Mouse (Mus musculus) kidney, embryonic 15.5 days (tissue): Measurements from ENCODE around the gene Abca13. TPM values are rescaled to one million over a fixed set of nuclear protein-coding genes. Genes with fewer than 3 reads are reported as not detected.

ENCODE experiments used
- ATAC-seq: fragments of 200-750 bp; cut with Nextera tagmentation; replicated peaks from 2 replicates; pipeline ENCODE4 v1.8.0; 2017; ENCODE audit warnings: moderate TSS enrichment; ENCODE audit not compliant: low FRiP score
- H3K27ac ChIP-seq: fragments of 300-500 bp; sonication (generic); 2 replicates; pipeline ENCODE4 v1.5.1; 2015; ENCODE audit warnings: mild to moderate bottlenecking, inconsistent platforms
- H3K27me3 ChIP-seq: fragments of 300-500 bp; sonication (generic); 2 replicates; pipeline ENCODE4 v1.6.1; 2015; ENCODE audit warnings: inconsistent platforms
- H3K36me3 ChIP-seq: fragments of 300-500 bp; sonication (generic); 2 replicates; pipeline ENCODE4 v1.6.1; 2015; ENCODE audit warnings: inconsistent platforms
- H3K4me1 ChIP-seq: fragments of 300-500 bp; sonication (generic); 2 replicates; pipeline ENCODE4 v1.6.1; 2015; ENCODE audit warnings: inconsistent platforms
- H3K4me2 ChIP-seq: fragments of 300-500 bp; sonication (generic); 2 replicates; pipeline ENCODE4 v1.6.1; 2015; ENCODE audit warnings: moderate library complexity, mild to moderate bottlenecking, inconsistent platforms
- H3K4me3 ChIP-seq: fragments of 300-500 bp; sonication (generic); replicated peaks from 2 replicates; pipeline ENCODE4 v1.5.1; 2015; ENCODE audit warnings: mild to moderate bottlenecking, inconsistent platforms
- H3K9ac ChIP-seq: fragments of 300-500 bp; sonication (generic); 2 replicates; pipeline ENCODE4 v1.6.1; 2015; ENCODE audit warnings: mild to moderate bottlenecking, inconsistent platforms
- H3K9me3 ChIP-seq: fragments of 300-500 bp; sonication (generic); replicated peaks from 2 replicates; pipeline ENCODE4 v1.6.1; 2016; ENCODE audit warnings: inconsistent platforms
- WGBS: fragments of 180-500 bp; shearing (Covaris S2); methylation state at CpG from one replicate; pipeline ENCODE4 v1.1.7; 2015; ENCODE audit warnings: mixed read lengths; 5-methylcytosine and 5-hydroxymethylcytosine counted together
- polyA plus RNA-seq: library from polyadenylated mRNA; unstranded; fragments of >200 nt; fragmentation: Nextera tagmentation; extraction: Ambion mirVana; gene quantifications from 2 replicates; pipeline ENCODE4 v1.2.1, GENCODE M21; 2015

Gene Abca13
- polyA plus RNA-seq, 1 experiment from 2014 or later = 0.16 TPM

DNA sequence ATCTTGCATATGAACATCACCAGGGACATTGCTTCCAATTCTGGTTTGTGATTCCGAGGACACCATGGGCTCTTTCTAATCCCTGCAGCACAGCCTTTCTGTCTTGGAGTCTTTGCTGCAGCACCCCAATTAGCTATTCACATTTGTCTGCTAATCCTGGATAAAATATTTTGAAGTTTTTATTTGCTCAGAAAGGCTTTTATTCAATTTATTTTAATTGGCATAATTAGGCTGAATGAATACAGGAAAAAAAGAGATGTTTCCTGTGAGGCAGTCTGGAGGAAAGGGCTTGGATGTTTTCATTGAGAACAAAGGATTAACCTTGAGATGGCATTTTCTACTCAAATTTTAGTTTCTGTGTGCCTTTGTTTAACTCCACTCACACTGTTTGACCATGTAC lies 428.2 kb downstream of the Abca13 start:
- no peak overlapping the region for H3K27ac ChIP-seq
- 79% methylated on average over 1 of the region's 1 CpGs for WGBS
- H3K9ac ChIP-seq = no peak overlapping the region
- H3K36me3 ChIP-seq = no peaks in the 10 kb centered on the region
- no peaks in the 10 kb centered on the region for H3K27me3 ChIP-seq
- H3K4me2 ChIP-seq = no peak overlapping the region
- ATAC-seq = no peak
- H3K4me3 ChIP-seq = no peak overlapping the region
- no peaks in the 10 kb centered on the region for H3K9me3 ChIP-seq
- no peaks in the 10 kb centered on the region for H3K4me1 ChIP-seq

DNA sequence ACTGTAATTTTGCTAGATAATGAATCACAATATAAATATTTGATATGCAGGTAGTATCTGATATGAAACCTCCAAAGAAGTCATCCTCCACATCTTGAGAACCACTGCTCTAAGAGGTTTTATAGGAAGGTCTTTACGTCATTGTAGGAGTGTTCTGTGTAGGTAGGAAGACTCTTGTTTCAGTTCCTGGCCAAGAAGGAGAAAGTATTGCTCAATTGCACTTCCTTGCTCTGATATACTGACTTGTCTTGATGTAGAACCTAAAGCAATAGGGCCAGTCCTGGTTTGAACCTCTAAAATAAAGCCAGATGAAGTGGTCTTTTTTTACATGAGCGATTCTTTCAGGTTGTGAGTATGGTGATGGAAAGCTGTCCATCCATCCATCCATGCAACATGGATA lies 431.1 kb downstream of the Abca13 start:
- H3K27ac ChIP-seq = no peak overlapping the region
- no peak overlapping the region for H3K9ac ChIP-seq
- no peak overlapping the region for H3K4me2 ChIP-seq
- whole genome bisulfite sequencing = 88% methylated on average over 2 of the region's 2 CpGs
- H3K4me3 ChIP-seq = no peak overlapping the region
- H3K9me3 ChIP-seq = no peaks in the 10 kb centered on the region
- H3K27me3 ChIP-seq = no peaks in the 10 kb centered on the region
- H3K4me1 ChIP-seq = no peaks in the 10 kb centered on the region
- no peak for ATAC-seq
- no peaks in the 10 kb centered on the region for H3K36me3 ChIP-seq

DNA sequence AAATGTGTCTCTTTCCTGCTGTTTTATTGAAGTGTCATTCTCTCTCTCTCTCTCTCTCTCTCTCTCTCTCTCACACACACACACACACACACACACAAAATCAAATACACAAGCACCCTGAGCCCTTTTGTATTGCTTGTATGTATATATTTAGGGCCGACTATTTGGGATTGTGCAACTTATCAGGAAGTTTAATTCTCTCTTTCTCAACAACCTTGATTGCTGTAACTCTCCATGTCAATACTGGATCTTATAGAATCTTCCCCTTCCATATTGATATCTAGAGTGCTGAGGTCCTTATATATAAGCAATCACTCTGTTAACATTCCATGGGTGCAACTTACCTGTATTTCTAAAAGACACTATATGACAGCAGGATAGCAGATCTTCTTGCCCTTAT lies 433.0 kb downstream of the Abca13 start:
- H3K4me2 ChIP-seq = no peak overlapping the region
- H3K27ac ChIP-seq = no peak overlapping the region
- 78% methylated on average over 1 of the region's 1 CpGs for WGBS
- no peaks in the 10 kb centered on the region for H3K27me3 ChIP-seq
- ATAC-seq = no peak
- H3K4me3 ChIP-seq = no peak overlapping the region
- no peaks in the 10 kb centered on the region for H3K4me1 ChIP-seq
- H3K36me3 ChIP-seq = no peaks in the 10 kb centered on the region
- H3K9me3 ChIP-seq = no peaks in the 10 kb centered on the region
- no peak overlapping the region for H3K9ac ChIP-seq

DNA sequence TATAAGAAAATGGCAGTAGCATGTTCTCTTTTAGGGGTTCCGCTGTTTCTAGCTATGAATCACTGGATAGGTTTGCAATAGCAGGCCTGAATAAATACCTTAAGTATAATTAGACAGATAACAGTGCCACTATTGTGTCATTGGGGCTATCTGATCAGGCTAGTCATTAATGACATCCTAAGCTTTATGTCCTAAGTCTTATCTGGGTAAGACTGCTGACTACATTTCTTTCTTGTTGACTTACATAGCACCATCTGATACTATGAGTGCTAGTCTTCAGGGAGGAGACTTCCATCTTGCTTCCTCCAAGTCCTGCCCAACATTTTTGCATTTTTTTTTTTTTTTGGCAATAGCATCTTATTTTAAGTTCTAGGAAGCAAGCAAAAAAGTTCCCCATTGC lies 434.1 kb downstream of the Abca13 start:
- Histone ChIP-seq H3K4me3 (no peak overlapping the region), H3K27ac (no peak overlapping the region), H3K27me3 (no peaks in the 10 kb centered on the region), H3K9ac (no peak overlapping the region), H3K36me3 (no peaks in the 10 kb centered on the region), H3K9me3 (no peaks in the 10 kb centered on the region), H3K4me2 (no peak overlapping the region), H3K4me1 (no peaks in the 10 kb centered on the region)
- ATAC-seq = no peak
- 95% methylated on average over 1 of the region's 1 CpGs for WGBS

DNA sequence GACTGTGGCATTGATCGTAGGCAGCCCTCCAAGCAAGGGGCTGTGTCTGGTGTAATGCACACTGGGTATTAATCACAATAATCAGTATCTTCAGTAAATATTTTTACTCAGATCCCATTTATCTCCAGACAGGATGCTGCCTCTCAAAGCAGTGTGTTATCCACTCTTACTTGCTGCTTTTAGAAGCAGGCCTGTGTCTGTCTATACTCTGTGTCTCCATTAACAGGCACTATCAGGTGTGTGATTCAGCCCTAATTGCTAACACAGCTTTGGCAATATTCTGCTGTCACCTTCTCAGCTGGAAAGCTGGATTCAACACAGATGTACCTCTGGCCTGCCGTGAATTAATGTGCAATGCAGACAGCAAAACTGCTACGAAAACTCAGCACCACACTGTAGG lies 455.5 kb downstream of the Abca13 start:
- ATAC-seq = no peak
- no peaks in the 10 kb centered on the region for H3K36me3 ChIP-seq
- no peak overlapping the region for H3K27ac ChIP-seq
- no peak overlapping the region for H3K9ac ChIP-seq
- H3K9me3 ChIP-seq = no peaks in the 10 kb centered on the region
- H3K4me2 ChIP-seq = no peak overlapping the region
- 85% methylated on average over 3 of the region's 3 CpGs for WGBS
- no peaks in the 10 kb centered on the region for H3K27me3 ChIP-seq
- no peaks in the 10 kb centered on the region for H3K4me1 ChIP-seq
- no peak overlapping the region for H3K4me3 ChIP-seq

DNA sequence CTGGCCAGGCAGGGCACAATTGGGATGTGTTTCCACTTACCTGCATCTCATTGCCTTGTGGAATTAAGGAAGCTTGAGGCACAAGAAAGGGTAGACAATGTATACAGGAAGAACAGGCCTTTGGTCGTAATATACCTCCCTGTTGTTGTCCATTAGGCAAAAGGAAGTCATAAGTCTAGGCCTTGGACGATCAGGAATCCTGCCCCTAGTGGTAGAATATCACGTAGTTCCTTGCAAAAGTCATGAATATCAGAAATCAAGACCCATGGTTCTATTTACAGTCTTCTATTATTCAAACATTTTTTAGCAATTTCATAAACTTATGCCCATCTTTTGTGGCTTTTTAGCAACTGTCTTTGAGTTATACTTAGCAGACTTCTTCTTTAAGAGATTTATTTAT lies 456.2 kb downstream of the Abca13 start:
- no peak for ATAC-seq
- no peak overlapping the region for H3K27ac ChIP-seq
- 56% methylated on average over 3 of the region's 3 CpGs for WGBS
- H3K4me2 ChIP-seq = no peak overlapping the region
- H3K27me3 ChIP-seq = no peaks in the 10 kb centered on the region
- H3K4me1 ChIP-seq = no peaks in the 10 kb centered on the region
- H3K4me3 ChIP-seq = no peak overlapping the region
- no peaks in the 10 kb centered on the region for H3K9me3 ChIP-seq
- H3K36me3 ChIP-seq = no peaks in the 10 kb centered on the region
- H3K9ac ChIP-seq = no peak overlapping the region

DNA sequence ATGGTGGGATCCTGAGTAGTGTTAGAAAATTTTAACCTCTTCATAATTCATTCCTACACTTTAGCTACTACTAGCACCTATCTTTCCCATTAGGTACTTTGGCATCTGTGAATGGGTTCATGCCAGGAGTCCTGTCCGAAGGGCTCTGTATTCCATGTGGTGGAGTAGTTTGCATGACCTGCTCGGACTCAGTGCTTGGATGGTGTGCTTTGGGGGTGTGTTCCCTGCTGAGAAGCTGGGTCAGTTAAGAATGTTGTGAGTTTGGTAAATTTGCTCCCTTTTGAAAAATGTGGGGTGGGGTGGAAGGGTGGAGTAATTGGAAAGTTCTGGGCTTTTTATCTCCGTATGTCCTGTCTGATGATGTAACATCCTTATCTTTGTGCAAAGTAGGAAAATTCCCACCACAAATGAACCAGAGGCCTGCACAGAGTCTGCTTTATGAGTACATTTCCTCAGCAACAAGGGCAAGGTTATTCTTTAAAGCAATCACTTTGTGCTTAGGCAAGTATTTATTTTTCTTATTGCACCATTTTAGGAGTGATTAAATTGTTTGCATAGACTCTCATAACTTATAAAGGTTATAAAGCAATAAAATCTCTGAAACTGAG lies 475.0 kb downstream of the Abca13 start:
- no peaks in the 10 kb centered on the region for H3K36me3 ChIP-seq
- ATAC-seq = no peak
- 83% methylated on average over 3 of the region's 3 CpGs for WGBS

DNA sequence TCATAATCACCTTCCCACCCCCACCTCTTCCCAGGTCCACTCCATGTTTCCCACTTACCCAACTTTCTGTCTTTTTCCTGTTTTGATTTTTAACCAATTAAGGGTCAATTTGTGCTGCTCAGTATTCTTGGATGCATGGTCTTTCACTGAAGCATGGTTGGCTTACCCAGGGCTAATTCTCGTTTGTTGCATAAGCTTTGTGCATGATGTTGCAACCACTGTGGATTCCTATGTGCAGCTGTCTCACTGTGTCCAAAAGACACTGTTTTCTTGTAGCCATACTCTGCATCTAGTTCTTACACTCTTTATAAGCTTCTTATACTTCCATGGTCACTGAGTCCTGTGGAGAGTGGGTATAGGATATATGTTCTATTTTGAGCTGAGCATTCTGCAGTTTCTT lies 477.7 kb downstream of the Abca13 start:
- Histone ChIP-seq H3K9me3 (no peaks in the 10 kb centered on the region), H3K9ac (no peak overlapping the region), H3K4me1 (no peaks in the 10 kb centered on the region), H3K4me3 (no peak overlapping the region), H3K27me3 (no peaks in the 10 kb centered on the region), H3K4me2 (no peak overlapping the region), H3K36me3 (no peaks in the 10 kb centered on the region), H3K27ac (no peak overlapping the region)
- no peak for ATAC-seq
- WGBS = 83% methylated on average over 1 of the region's 1 CpGs

More for the DNA sequence above, 475.0 kb downstream of the Abca13 start:
- Histone ChIP-seq H3K4me3 (no peak overlapping the region), H3K27me3 (no peaks in the 10 kb centered on the region), H3K9me3 (no peaks in the 10 kb centered on the region), H3K4me1 (no peaks in the 10 kb centered on the region), H3K4me2 (no peak overlapping the region), H3K9ac (no peak overlapping the region), H3K27ac (no peak overlapping the region)

DNA sequence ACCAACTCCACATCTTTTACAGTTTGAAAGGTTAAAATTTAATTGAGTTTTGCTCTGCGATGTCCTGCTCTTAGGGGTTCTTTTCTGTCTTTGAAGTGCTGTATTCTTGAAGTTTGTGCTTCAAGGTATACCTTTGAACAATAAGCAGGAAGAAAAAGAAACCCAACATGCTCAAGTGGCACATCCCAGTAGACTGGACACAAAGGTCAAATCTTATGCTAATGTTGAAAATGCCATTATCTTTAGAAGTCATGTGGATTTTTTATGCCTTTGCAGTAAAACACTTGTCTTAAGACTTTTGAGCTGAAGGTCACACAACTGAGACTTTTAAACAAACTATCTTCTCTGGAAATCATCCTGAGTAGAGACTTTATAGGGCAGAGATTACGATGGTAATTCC lies 493.2 kb downstream of the Abca13 start:
- Histone ChIP-seq H3K27me3 (no peaks in the 10 kb centered on the region), H3K9me3 (no peaks in the 10 kb centered on the region), H3K4me2 (no peak overlapping the region), H3K27ac (no peak overlapping the region), H3K36me3 (no peaks in the 10 kb centered on the region), H3K4me3 (no peak overlapping the region), H3K4me1 (no peaks in the 10 kb centered on the region), H3K9ac (no peak overlapping the region)
- ATAC-seq = no peak
- 88% methylated on average over 2 of the region's 2 CpGs for WGBS

DNA sequence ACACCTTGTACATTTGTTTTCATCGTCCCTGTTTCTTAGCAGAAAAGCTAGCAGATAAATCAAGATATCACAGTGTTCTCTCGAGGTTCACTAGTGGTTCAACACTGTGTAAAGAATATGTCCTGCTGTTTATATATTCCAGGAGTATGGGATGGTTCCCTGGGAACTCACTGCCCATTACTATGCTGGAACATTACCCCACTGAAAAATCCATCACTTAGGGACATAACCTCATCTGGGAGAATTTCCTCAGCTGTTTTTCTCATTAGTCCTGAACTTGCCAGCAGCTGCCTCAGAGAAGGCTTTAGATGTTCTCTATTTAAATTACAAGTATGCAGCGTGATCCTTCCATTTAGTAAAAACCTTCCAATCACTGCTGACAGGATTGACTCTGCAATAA lies 513.4 kb downstream of the Abca13 start:
- Histone ChIP-seq H3K4me2 (no peak overlapping the region), H3K27ac (no peak overlapping the region), H3K9ac (no peak overlapping the region), H3K36me3 (no peaks in the 10 kb centered on the region), H3K4me1 (no peaks in the 10 kb centered on the region), H3K9me3 (no peaks in the 10 kb centered on the region), H3K27me3 (no peaks in the 10 kb centered on the region), H3K4me3 (no peak overlapping the region)
- ATAC-seq = no peak
- WGBS = 35% methylated on average over 3 of the region's 3 CpGs

DNA sequence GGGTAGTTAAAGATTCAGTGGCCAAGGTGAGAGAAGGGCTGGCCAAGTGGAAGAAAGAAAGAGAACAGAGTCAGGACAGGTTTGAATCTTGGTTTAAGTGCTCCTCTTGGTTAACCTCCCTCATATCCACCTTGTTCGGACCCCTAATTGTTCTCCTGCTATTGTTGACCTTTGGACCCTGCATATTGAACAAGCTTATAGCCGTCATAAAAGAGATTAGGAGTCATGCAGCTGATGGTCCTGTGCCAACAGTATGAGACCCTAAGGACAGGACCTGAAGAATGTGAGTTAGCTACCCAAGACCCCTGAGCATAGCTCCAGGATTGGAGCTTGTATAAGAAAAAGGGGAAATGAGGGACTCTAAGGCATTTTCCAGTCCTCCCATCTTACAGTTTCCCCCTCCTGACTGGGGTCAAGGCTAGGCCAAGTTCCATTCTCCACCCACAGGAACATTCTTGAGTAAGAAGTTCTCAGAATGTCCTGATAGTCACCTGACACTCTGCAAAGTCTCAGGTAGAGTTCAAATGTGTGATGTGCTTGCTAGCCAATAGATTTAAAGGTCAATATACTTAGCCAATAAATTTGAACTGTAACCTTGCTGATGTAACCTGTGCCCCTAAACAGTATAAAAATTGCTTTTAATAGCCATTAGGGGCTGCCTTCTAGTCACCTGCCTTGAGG lies 536.2 kb downstream of the Abca13 start:
- Histone ChIP-seq H3K27me3 (no peaks in the 10 kb centered on the region), H3K36me3 (no peaks in the 10 kb centered on the region), H3K27ac (no peak overlapping the region), H3K4me3 (no peak overlapping the region), H3K9me3 (no peaks in the 10 kb centered on the region), H3K9ac (no peak overlapping the region), H3K4me2 (no peak overlapping the region), H3K4me1 (no peaks in the 10 kb centered on the region)
- WGBS = 80% methylated on average over 2 of the region's 2 CpGs
- no peak for ATAC-seq

DNA sequence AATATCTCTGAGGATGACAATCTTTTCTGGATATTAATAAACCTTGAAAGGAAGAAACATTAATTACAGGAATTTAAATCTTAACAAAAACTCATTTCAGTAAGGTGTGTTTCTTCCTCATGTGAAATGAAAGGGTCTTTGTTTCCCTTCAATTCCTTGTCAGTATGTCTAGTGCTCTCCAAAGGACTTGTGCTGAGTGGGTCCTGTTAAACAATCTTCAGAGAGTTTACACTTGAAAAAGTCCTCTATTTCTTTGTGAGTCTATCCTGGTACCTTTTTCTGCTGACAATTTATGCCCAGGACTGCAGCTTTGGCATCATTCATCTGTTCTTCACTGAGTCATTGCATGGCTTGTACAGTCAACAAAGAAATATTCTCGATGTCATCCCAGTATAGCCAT lies 539.6 kb downstream of the Abca13 start:
- no peak for ATAC-seq
- H3K27ac ChIP-seq = no peak overlapping the region
- WGBS = 56% methylated on average over 1 of the region's 1 CpGs

More for the DNA sequence above, 539.6 kb downstream of the Abca13 start:
- Histone ChIP-seq H3K9ac (no peak overlapping the region), H3K4me3 (no peak overlapping the region), H3K27me3 (no peaks in the 10 kb centered on the region), H3K4me1 (no peaks in the 10 kb centered on the region), H3K36me3 (no peaks in the 10 kb centered on the region), H3K9me3 (no peaks in the 10 kb centered on the region), H3K4me2 (no peak overlapping the region)
